Mouse (Mus musculus) natural killer cell, adult 2 months (primary cell): ENCODE results near the gene Ghrh.
A peak's percentile ranks its signal among the peaks of the same experiment; 100 is the strongest.

ENCODE experiments used
- DNase-seq, 2 experiments: peaks; one replicate each; pipeline ENCODE4 v3.0.0; 2022; ENCODE audit warnings: low spot score in 2 of 2

The Ghrh gene

GRCm38 (mm10) chr2:157349121-157349778 lies 1.9 kb upstream of the Ghrh start:
- DNase-seq, result no peak

- no peak for DNase-seq
These were observed 4.0 kb downstream of the Ghrh start for GRCm38 (mm10) chr2:157343337-157343736.

- DNase-seq, result no peak
These were observed 4.9 kb downstream of the Ghrh start for GRCm38 (mm10) chr2:157342328-157342926.

- peak; percentile 38 to 64 for DNase-seq
These were observed 5.6 kb downstream of the Ghrh start for GRCm38 (mm10) chr2:157341554-157342270.

GRCm38 (mm10) chr2:157340221-157340741 lies 7.0 kb downstream of the Ghrh start:
- DNase-seq, result no peak

- DNase-seq, result no peak
These were observed 7.8 kb downstream of the Ghrh start for GRCm38 (mm10) chr2:157339532-157339931.

- DNase-seq, result peak; percentile 52 to 70
These were observed 8.6 kb downstream of the Ghrh start for GRCm38 (mm10) chr2:157338663-157339062.

GRCm38 (mm10) chr2:157332059-157332458 lies 15.2 kb downstream of the Ghrh start:
- no peak for DNase-seq

GRCm38 (mm10) chr2:157328570-157328969 lies 18.7 kb downstream of the Ghrh start:
- DNase-seq, result no peak

GRCm38 (mm10) chr2:157328106-157328505 lies 19.2 kb downstream of the Ghrh start:
- no peak for DNase-seq

GRCm38 (mm10) chr2:157325238-157325637 lies 22.1 kb downstream of the Ghrh start:
- DNase-seq, result no peak

- DNase-seq, result no peak
These were observed 25.1 kb downstream of the Ghrh start for GRCm38 (mm10) chr2:157322029-157322766.

GRCm38 (mm10) chr2:157320886-157321285 lies 26.4 kb downstream of the Ghrh start:
- no peak for DNase-seq

GRCm38 (mm10) chr2:157320135-157320534 lies 27.2 kb downstream of the Ghrh start:
- DNase-seq, result no peak

GRCm38 (mm10) chr2:157317220-157317619 lies 30.1 kb downstream of the Ghrh start:
- DNase-seq, result no peak

GRCm38 (mm10) chr2:157316358-157316933 lies 30.9 kb downstream of the Ghrh start:
- no peak for DNase-seq

- DNase-seq, result no peak
These were observed 31.8 kb downstream of the Ghrh start for GRCm38 (mm10) chr2:157315486-157315885.

GRCm38 (mm10) chr2:157314310-157314709 lies 33.0 kb downstream of the Ghrh start:
- DNase-seq, result no peak

- DNase-seq, result no peak
These were observed 33.6 kb downstream of the Ghrh start for GRCm38 (mm10) chr2:157313718-157314117.

GRCm38 (mm10) chr2:157310963-157311637 lies 36.2 kb downstream of the Ghrh start:
- no peak for DNase-seq

- no peak for DNase-seq
These were observed 37.7 kb downstream of the Ghrh start for GRCm38 (mm10) chr2:157309611-157310010.
